Mouse (Mus musculus): ENCODE results near the gene Cldn1. TPM values are rescaled to one million over a fixed set of nuclear protein-coding genes. Genes with fewer than 3 reads are reported as not detected.

The Cldn1 gene
- polyA plus RNA-seq, 1 experiment, result 0.11 TPM

DNA sequence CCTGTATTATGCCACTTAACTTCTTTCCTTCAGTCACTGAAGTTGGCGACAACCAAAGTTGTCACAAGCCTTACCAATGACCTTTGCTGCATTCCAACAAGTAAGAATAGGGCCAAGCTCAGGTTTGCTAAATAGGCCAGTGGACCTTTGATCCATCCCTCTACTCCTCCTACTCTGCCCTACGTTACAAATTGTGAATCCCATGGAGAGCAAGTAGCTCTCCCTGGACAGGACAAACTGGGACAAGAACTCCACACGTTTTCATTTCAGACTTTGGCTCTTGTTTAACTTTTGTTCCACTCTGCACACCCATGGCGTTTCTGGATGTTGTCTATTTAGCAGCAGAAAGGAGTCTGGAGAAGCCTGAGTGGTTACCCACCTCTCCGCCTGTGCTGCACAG is 3.5 kb downstream of the Cldn1 start:
- no peaks in the 10 kb centered on the region for H3K36me3 ChIP-seq (ENCODE audit: control insufficient read depth, insufficient read depth)
- TF ChIP-seq MYOG (IDR thresholded peaks at IDR 0.05; ENCODE audit: control insufficient read depth, extremely low read depth, insufficient read length) (no peak), CTCF (IDR thresholded peaks at IDR 0.05; ENCODE audit: control insufficient read depth, insufficient read depth, insufficient read length) (no peak), MAX (IDR thresholded peaks at IDR 0.05) (no peak), FOSL1 (IDR thresholded peaks at IDR 0.05; ENCODE audit: insufficient read depth, low read length, poor library complexity, severe bottlenecking) (no peak), MYOD1 (IDR thresholded peaks at IDR 0.05; ENCODE audit: control insufficient read depth, insufficient read length, low read depth) (no peak), USF1 (IDR thresholded peaks at IDR 0.05; ENCODE audit: low read depth) (no peak), CEBPB (IDR thresholded peaks at IDR 0.05; ENCODE audit: low read depth) (no peak)
- no peaks in the 10 kb centered on the region for H3K27me3 ChIP-seq (ENCODE audit: control insufficient read depth, insufficient read depth, insufficient read length)

DNA sequence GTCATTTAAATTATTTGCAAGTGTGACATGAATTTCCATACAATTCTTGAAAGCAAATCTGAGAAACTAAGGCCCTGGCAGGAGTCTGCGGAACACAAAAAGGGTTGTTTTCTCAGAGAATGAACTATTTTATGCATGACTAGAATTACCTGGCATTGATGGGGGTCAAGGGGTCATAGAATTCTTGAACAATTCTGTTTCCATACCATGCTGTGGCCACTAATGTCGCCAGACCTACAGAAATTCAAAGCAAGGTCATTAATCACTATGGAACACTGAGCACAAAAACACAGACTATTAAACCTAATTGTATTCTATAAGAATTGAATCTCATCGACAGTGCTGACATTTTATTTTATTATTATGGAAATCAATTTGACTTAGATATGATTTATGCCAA is 10.9 kb downstream of the Cldn1 start:
- Histone ChIP-seq H3ac (ENCODE audit: control insufficient read depth, insufficient read length, low read depth) (no peak overlapping the region), H3K27me3 (ENCODE audit: control insufficient read depth, insufficient read depth, insufficient read length) (no peaks in the 10 kb centered on the region), H3K79me2 (ENCODE audit: control insufficient read depth, insufficient read depth) (no peaks in the 10 kb centered on the region), H3K79me3 (ENCODE audit: low read depth) (no peaks in the 10 kb centered on the region), H3K36me3 (ENCODE audit: control insufficient read depth, insufficient read depth) (no peaks in the 10 kb centered on the region), H3K4me3 (ENCODE audit: insufficient read depth, poor library complexity, severe bottlenecking) (no peak overlapping the region)
- TF ChIP-seq FOSL1 (IDR thresholded peaks at IDR 0.05; ENCODE audit: insufficient read depth, low read length, poor library complexity, severe bottlenecking), result no peak
- no peak for TF ChIP-seq MYOG (IDR thresholded peaks at IDR 0.05; ENCODE audit: control insufficient read depth, extremely low read depth, insufficient read length)
- TF ChIP-seq CEBPB (IDR thresholded peaks at IDR 0.05; ENCODE audit: low read depth), result no peak
- no peak for TF ChIP-seq MAX (IDR thresholded peaks at IDR 0.05)
- no peak for TF ChIP-seq USF1 (IDR thresholded peaks at IDR 0.05; ENCODE audit: low read depth)
- TF ChIP-seq CTCF (IDR thresholded peaks at IDR 0.05; ENCODE audit: control insufficient read depth, insufficient read depth, insufficient read length), result no peak

More for the DNA sequence above, 3.5 kb downstream of the Cldn1 start:
- no peak overlapping the region for H3K4me3 ChIP-seq (ENCODE audit: insufficient read depth, poor library complexity, severe bottlenecking)
- no peak overlapping the region for H3ac ChIP-seq (ENCODE audit: control insufficient read depth, insufficient read length, low read depth)
- no peaks in the 10 kb centered on the region for H3K79me2 ChIP-seq (ENCODE audit: control insufficient read depth, insufficient read depth)
- no peaks in the 10 kb centered on the region for H3K79me3 ChIP-seq (ENCODE audit: low read depth)

DNA sequence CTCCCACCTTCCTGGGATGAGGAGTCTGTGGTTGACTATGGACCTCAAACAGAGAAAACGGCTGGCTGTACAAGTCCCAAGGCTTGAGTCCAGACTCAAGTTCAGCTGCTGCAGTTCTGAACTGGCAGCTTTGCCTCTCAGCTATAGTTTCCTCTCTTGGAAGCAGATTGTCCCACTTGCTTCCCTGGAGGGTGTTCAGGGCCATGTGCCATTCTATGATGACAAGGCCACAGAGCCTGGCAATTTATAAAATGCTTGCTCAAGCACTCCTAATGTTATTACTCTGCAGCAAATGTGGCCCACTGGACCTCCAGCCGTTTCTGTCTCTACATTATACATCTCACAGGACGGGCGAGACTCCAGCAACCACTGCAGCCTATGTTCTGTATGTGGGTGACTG is 12.0 kb downstream of the Cldn1 start:
- no peaks in the 10 kb centered on the region for H3K79me2 ChIP-seq (ENCODE audit: control insufficient read depth, insufficient read depth)
- H3ac ChIP-seq (ENCODE audit: control insufficient read depth, insufficient read length, low read depth), result no peak overlapping the region
- no peaks in the 10 kb centered on the region for H3K36me3 ChIP-seq (ENCODE audit: control insufficient read depth, insufficient read depth)
- H3K4me3 ChIP-seq (ENCODE audit: insufficient read depth, poor library complexity, severe bottlenecking), result no peak overlapping the region
- no peak for TF ChIP-seq CTCF (IDR thresholded peaks at IDR 0.05; ENCODE audit: control insufficient read depth, insufficient read depth, insufficient read length)
- TF ChIP-seq MAX (IDR thresholded peaks at IDR 0.05), result no peak
- no peak for TF ChIP-seq USF1 (IDR thresholded peaks at IDR 0.05; ENCODE audit: low read depth)
- TF ChIP-seq CEBPB (IDR thresholded peaks at IDR 0.05; ENCODE audit: low read depth), result no peak
- TF ChIP-seq MYOD1 (IDR thresholded peaks at IDR 0.05; ENCODE audit: control insufficient read depth, insufficient read length, low read depth), result no peak
- no peak for TF ChIP-seq FOSL1 (IDR thresholded peaks at IDR 0.05; ENCODE audit: insufficient read depth, low read length, poor library complexity, severe bottlenecking)
- no peaks in the 10 kb centered on the region for H3K79me3 ChIP-seq (ENCODE audit: low read depth)
- no peaks in the 10 kb centered on the region for H3K27me3 ChIP-seq (ENCODE audit: control insufficient read depth, insufficient read depth, insufficient read length)

DNA sequence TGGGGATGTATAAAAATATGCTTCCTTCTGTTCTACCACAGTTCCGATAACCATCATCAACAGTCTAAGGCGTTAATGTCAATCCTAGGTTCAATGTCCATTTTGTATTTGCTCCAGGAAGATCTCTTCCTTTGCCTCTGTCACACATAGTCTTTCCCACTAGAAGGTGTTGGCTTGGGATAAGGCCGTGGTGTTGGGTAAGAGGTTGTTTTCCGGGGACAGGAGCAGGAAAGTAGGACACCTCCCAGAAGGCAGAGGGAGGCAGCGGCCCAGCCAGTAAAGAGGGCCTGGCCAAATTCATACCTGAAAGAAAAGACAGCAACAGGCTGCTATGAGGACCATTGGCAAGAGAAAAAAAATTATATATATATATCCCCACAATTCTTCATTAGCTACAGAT is 12.7 kb downstream of the Cldn1 start:
- Histone ChIP-seq H3ac (ENCODE audit: control insufficient read depth, insufficient read length, low read depth) (no peak overlapping the region), H3K79me2 (ENCODE audit: control insufficient read depth, insufficient read depth) (no peaks in the 10 kb centered on the region), H3K36me3 (ENCODE audit: control insufficient read depth, insufficient read depth) (no peaks in the 10 kb centered on the region), H3K79me3 (ENCODE audit: low read depth) (no peaks in the 10 kb centered on the region), H3K4me3 (ENCODE audit: insufficient read depth, poor library complexity, severe bottlenecking) (no peak overlapping the region), H3K27me3 (ENCODE audit: control insufficient read depth, insufficient read depth, insufficient read length) (no peaks in the 10 kb centered on the region)
- TF ChIP-seq MAX (IDR thresholded peaks at IDR 0.05) (no peak), CEBPB (IDR thresholded peaks at IDR 0.05; ENCODE audit: low read depth) (no peak), MYOD1 (IDR thresholded peaks at IDR 0.05; ENCODE audit: control insufficient read depth, insufficient read length, low read depth) (no peak), FOSL1 (IDR thresholded peaks at IDR 0.05; ENCODE audit: insufficient read depth, low read length, poor library complexity, severe bottlenecking) (no peak), USF1 (IDR thresholded peaks at IDR 0.05; ENCODE audit: low read depth) (no peak)

DNA sequence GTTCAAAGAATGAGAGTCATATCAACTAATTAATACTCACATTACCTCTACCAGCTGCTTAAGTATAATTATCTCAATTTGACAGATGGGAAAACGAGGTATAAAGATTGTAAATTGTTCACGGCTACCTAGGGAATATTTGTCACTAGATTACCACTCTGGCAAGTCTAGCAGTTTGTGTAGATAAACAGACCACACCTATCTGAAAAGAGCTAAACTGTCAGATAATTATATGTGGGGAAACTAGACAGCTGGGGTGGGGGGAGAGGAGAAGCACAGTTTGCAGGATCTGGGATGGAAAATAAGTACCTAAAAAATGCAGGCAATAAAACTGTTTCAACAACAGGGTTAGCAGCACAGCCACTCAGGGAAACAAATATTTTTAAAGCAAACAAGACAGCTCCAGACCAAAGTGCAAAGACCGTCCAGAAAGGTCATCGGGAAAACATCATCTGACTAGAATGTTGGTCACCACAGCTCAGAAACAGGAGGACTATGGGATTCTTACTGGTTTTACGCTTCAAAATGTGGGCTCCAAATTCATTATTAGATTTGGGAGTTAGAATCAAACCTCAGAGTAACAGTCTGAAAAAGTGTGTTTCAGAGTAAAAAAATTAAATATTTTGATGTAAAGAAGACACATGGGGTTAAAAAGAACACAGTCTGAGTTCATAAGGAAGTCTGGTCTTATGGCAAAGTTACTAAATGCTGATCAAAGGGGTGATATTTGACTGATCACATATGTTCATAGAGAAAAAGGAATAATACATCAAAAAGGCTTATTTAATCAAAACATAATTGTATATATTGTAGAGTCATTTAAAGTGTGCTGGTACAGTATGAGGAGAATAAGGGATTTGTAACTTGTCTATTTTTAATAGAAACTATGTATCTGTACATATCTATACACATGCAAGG is 13.5 kb downstream of the Cldn1 start:
- Histone ChIP-seq H3K27me3 (ENCODE audit: control insufficient read depth, insufficient read depth, insufficient read length) (no peaks in the 10 kb centered on the region), H3K79me3 (ENCODE audit: low read depth) (no peaks in the 10 kb centered on the region), H3K36me3 (ENCODE audit: control insufficient read depth, insufficient read depth) (no peaks in the 10 kb centered on the region), H3K4me3 (ENCODE audit: insufficient read depth, poor library complexity, severe bottlenecking) (no peak overlapping the region), H3K79me2 (ENCODE audit: control insufficient read depth, insufficient read depth) (no peaks in the 10 kb centered on the region), H3ac (ENCODE audit: control insufficient read depth, insufficient read length, low read depth) (no peak overlapping the region)
- no peak for TF ChIP-seq CEBPB (IDR thresholded peaks at IDR 0.05; ENCODE audit: low read depth)
- TF ChIP-seq MYOG (IDR thresholded peaks at IDR 0.05; ENCODE audit: control insufficient read depth, extremely low read depth, insufficient read length), result no peak
- no peak for TF ChIP-seq MYOD1 (IDR thresholded peaks at IDR 0.05; ENCODE audit: control insufficient read depth, insufficient read length, low read depth)
- TF ChIP-seq USF1 (IDR thresholded peaks at IDR 0.05; ENCODE audit: low read depth), result no peak
- TF ChIP-seq MAX (IDR thresholded peaks at IDR 0.05), result no peak
- TF ChIP-seq FOSL1 (IDR thresholded peaks at IDR 0.05; ENCODE audit: insufficient read depth, low read length, poor library complexity, severe bottlenecking), result no peak
- TF ChIP-seq CTCF (IDR thresholded peaks at IDR 0.05; ENCODE audit: control insufficient read depth, insufficient read depth, insufficient read length), result no peak

Data from C2C12 (cell line).